Mouse (Mus musculus): Measurements from ENCODE around the gene Trmu. TPM values are rescaled to one million over a fixed set of nuclear protein-coding genes. Genes with fewer than 3 reads are reported as not detected.

Trmu gene
- 29.5 TPM for total RNA-seq (2023)

DNA sequence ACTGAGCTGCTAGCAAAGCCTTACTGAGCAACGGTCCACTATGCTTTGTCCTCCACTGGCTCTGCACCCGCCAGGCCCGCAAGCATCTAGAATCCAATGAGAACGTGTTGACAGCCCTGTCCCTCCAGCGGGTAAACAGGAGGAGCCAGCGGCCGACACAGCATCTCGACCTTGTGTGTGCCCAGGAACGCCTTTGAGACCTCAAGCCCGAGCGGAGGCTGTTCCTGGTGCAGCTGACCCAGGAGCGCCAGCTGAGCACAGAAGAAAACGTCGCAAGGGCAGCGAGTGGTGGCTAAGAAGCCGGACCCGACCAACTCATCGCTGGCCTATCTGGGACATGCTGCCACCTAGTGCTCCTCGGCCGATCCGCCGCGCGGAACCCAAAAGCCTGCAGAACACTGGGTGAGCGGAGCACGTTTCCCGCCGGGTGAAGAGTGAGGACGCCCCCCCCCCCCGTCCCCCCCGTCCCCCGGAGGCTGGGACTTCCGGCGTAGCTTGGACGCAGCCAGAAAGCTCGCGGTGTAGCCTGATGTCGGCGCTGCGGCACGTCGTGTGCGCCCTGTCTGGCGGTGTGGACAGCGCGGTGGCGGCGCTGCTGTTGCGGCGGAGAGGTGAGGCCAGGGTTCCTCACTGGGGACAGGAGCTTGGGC lies at the start of gene Trmu:
Trmu (plus strand) TSS at position 465 of the 650 bp plus-strand sequence.

GRCm38 (mm10) chr15:85831954-85832590 lies 47.0 kb upstream of the Trmu start, which contains the start of gene Ttc38:
TSS of gene Ttc38 (plus strand) at chr15:85832306.

GRCm38 (mm10) chr15:85859490-85860031 lies 19.6 kb upstream of the Trmu start, which contains the start of gene Gtse1:
TSS of gene Gtse1 (plus strand) at chr15:85859745.

Other genes starting within 250 kb of the Trmu start
- not detected for gene Ppara, start 144.3 kb upstream of the Trmu start, total RNA-seq (2023)
- 22.3 TPM for gene Cdpf1, start 67.6 kb upstream of the Trmu start, total RNA-seq (2023)
- gene Pkdrej, start 57.6 kb upstream of the Trmu start, total RNA-seq (2023) = not detected
- 27.1 TPM for gene Ttc38, start 47.0 kb upstream of the Trmu start, total RNA-seq (2023)
- gene Gtse1, start 19.6 kb upstream of the Trmu start, total RNA-seq (2023) = 1.7 TPM
- gene Celsr1, start 154.5 kb downstream of the Trmu start, total RNA-seq (2023) = 15.2 TPM
- 163 TPM for gene Gramd4, start 178.4 kb downstream of the Trmu start, total RNA-seq (2023)

All from CD8-positive naive resting alpha-beta T cell, adult 57 days (primary cell).